Mouse (Mus musculus) kidney, postnatal 4 days (tissue): Measurements from ENCODE around the gene Cpa3.

Source experiments
- DNase-seq, 2 experiments: peaks; one replicate each; pipeline ENCODE4 v3.0.0; 2021; ENCODE audit warnings: mixed read lengths in 2 of 2

Gene Cpa3

DNA sequence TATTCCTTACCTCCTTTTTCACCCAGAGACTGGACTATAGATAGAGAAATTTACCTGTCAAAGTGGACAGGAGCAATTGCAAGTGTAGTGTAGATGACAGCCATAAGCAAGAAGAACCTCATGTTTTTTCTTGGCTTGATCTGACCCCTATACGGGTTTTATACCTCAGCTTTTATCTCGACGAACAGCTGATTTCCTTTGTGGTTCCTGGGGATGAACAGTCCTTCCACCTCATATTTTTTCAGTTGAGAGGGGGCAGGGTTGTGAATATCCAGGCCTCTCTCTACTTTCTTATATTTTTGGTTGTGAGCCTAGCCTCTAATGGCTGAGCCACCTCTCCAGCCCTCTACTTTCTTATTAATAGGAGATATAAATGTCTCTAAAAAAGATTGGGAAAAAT is at the start of gene Cpa3:
Gene Cpa3 (minus strand): TSS at position 132 of the 400 bp plus-strand sequence.
- DNase-seq = no peak

DNA sequence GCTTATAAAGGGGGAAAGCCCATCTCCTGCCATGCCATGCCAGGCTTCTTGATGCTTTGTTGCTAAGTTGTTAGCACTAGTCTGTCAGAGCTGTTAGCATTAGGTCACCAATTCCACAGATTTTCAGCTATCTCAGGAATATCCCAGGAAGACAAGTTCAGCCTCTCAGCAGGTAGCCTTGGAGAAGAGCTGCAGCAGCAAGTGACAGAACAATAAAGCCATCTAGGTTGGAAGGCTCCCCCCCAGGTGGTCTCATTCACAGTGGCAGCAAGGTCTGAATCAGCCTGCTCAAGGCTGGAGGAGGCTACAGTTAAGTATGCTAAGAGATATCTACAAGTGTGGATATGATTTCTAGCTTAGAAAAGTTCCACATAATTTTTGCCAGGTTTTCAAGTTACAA is 49.4 kb upstream of the Cpa3 start:
- no peak for DNase-seq

DNA sequence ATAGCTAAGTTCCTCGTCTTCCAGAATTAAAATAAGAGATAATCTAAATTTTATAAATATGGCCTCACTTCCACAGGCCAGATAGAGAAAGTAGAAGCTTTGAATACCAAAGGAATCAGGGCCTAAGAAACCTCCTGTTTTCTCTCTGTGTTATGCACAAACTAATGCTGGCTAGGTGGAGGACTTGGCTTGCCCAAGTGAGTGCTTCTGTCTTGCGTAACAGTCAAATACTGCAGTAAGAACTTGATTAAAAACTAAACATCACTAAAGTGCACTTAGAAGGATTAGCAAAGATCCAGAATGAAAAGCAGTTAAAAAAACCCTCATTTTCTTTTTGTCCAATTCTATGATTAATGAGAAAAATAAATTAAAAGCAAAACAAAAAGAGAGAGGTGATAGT is 46.8 kb upstream of the Cpa3 start:
- no peak for DNase-seq

DNA sequence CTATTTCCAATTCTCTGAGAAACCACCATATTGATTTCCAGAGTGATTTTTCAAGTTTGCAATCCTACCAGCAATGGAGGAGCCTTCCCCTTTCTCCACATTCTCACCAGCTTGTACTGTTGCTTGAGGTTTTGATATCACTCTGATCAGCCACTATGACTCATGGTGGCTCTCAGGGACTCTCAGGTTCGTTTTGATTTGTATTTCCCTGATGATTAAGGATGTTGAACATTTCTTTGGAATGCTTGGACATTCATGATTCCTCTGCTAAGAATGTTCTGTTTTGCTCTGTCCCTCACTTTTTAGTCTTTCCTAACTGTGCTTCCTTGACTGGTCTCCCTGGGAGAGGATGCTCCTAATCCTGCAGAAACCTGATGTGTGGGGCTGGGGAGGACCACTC is 39.8 kb upstream of the Cpa3 start:
- no peak for DNase-seq

DNA sequence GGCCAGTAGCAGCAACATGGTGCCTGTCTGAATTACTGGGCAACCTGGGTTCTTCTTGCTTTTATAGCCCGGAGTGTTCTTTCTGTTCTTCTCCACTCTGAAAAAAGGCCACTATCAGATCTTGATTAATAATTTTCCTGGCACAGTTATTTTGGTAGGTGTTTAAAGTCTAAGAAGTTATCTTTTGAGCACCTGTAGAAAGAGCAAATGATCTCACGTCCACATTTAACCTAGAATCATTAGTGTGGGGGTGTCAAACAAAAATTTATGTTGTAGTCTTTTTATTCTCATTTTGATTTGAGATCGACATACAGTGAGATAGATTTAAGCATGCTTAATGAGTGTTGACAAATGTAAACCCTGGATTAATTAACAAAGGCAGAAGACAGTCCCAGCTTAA is 33.7 kb upstream of the Cpa3 start, which contains the start of gene Cpb1:
Gene Cpb1 (minus strand): TSS at position 101 of the 400 bp plus-strand sequence.
- no peak for DNase-seq

DNA sequence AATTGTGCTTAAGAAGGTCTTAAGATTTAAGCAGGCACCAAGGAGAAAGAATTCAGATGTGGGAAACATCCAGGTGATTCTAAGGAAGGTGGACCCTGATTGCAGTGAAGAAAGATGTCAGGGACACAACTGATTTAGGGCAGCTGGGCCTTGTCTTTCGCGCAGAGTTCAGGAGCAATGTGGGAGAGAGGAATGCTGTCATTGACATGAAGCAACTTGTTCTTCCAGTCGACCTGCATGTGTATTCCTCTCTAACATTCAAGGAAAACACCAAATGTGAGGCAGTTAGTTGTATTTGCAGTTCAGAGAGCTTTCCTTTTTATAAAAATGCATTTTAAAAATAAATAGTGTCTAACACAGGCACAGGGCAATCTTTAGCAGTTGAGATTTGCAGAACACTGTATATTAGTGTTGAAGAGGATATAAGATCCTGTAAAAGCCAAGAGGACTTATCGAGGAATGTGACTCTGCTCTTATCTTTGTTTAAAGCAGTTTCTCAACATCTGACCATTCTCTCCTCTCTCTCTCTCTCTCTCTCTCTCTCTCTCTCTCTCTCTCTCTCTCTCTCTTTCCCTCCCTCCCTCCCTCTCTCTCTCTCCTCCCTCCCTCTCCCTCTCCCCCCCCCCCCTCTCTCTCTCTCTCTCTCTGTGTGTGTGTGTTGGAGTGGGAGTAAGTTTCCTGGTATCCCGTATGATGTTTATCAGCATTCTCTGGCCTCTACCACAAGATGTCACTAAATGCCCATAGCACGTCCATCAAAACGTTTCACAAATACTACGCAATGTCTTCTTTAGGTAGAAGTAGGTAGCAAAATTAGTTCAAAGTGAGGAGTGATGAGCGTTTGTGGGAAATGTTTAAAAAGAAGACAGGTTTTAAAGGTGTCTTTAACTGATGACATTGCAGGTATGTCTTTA is 12.8 kb upstream of the Cpa3 start:
- DNase-seq = peak in 1 of 2 experiments; percentile 1

DNA sequence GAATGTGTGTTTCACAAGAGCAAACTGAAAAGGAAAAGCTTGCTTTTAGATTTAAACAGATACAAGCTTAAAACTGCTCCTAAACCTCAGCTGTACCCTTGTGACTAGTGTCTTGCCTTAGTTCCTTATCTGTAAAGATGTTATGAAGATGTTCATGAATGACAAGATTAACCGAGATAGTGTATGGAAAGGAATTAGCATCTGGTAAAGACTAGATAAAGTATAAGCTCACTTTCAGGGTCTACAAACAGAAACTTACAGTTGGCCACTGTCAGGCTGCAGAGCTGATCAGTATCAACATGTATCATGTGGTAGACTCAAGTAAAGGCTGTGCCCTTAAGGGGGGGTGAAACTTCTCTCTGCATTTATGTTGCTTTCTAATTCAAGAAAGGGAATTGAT is 1.9 kb upstream of the Cpa3 start:
- DNase-seq = no peak

DNA sequence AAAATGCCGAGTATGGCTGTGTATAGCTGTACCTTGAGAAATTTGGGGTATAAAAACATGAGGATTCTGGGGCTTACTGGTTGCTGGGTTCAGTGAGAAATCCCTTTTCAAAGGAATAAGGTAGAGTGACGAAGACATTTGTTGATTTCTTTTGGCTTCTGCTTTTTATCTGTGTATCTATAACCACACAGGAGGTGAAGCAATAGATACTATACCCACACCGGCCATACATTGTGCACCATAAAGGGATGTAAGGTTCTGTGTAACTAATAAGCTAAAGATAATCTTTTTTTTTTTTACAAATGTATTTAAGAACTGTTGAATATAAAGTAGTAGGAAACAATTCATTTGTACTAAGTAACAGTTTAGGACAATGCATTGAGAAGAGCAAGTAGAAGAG is 2.2 kb downstream of the Cpa3 start:
- DNase-seq = no peak

DNA sequence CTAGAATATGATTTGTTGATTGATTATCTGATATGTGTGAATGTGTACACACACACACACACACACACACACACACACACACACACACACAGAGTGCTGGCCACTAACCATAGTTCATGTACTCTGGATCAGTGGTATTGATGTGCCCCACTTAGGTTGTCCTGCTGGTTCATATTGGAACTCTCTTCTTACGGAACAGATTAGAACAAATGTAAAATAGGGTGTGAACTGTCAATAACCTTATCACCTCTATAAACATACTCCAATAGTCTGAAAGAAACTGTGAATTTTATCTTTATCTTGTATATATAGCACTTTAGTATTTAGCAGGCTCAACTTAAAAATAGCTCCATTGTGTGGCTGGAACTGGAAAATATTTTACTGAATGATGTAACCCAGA is 5.0 kb downstream of the Cpa3 start:
- DNase-seq = no peak

DNA sequence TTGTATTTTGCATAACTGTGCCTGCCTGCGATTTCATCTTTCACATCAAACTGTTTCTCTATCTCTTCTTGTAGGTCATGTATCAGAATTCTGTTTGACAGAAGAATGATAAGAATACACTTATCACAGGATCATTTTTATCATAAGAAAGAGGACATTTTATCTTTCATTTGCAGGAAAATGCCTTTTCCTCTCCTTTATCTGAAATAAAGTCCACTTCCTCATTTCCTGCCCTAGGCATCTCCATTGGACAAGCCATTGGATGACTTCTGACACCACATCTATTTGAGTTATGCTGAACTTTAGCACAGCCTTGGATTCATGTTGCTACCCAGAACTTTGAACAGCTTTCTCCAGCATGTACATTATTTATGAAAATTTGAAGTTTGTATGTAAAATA is 13.0 kb downstream of the Cpa3 start:
- DNase-seq = no peak

DNA sequence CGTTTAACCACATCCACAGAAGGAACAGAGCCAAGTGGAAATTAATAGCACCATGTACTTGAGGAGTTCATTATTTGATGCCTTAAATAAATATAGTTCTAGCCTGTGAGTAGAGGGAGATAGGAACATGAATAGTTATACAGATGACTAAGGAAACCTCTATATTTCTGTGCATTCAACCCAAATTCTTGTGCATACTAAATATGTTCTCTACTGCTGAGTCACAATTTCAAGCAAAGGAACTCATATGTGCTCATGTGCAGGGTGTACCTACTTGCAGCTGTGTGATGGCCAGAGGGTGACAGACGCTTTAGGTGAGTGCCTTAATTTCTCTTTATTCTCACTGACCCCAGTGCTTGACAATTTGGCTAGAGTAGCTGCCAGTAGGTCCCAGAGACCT is 16.6 kb downstream of the Cpa3 start:
- no peak for DNase-seq

DNA sequence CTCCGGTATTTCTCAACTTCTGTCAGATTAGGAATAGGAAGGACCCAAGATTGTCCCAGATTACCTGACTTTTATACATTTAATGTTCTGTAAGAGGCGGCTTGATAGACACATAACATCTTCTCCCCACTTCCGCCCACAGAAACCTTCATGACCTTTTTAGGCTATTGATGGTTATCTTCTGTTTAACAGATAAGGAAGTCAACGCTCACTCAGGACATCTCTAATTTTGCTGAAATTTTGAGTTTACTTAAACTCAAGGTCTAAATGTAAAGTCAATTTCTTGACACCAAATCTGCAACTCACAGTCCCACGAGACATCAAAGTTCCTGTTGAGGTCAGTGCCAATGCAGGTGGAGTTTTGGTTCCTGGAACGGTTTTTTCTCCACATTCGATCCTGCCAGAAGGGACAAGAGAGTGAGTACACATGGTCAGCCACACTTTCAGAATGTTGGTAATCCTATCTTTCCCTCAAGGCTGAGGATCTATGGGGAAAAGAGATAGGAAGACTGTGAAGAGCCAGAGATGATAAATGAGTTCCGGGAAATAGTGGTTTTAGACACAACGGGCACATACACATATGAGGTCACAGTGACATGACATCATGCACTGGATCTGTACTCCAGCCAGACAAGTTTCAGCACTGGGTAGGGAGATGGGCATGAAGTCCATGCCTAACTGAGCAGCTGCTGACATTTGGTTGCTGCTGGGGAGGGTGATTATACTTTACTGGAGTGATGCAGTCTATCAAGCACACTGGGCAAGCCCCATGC is 18.9 kb downstream of the Cpa3 start:
- no peak for DNase-seq

DNA sequence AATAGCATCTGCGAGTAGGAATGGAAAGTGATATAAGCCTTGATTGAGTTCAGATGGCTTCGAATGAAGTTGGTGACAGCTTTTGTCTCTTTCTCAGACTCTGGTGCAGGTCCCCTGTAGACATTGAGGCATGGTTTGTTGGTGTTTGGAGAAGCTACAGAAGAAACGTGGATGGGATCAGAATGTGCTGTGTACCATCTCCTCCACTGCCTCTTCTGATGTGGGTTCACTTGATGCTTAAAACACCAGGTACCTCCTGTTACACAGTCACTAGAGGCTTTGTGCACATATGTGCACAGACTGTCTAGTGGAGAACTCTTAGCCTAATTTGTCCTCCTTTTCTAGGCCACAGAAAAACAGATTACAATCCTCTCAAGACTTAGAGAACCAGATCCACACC is 19.8 kb downstream of the Cpa3 start:
- DNase-seq = no peak

DNA sequence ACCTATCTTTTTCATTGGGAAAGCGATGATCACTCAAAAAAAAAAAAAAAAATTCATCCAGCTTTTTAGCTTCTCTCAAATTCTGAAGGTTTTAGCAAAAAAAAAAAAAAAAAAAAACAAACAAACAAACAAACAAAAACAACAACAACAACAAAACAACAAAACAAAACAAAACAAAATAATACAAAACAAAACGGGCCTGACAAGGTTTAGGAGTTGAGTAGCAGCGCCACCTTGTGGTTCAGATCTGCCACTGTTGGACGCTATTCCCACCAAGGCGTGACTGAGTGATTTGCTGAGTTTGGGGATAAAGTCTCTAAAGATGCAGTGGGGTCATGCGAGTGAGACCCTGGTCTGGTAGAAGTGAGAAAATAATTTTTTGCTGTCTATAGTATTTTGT is 43.1 kb downstream of the Cpa3 start:
- peak; percentile 73 to 74 for DNase-seq

DNA sequence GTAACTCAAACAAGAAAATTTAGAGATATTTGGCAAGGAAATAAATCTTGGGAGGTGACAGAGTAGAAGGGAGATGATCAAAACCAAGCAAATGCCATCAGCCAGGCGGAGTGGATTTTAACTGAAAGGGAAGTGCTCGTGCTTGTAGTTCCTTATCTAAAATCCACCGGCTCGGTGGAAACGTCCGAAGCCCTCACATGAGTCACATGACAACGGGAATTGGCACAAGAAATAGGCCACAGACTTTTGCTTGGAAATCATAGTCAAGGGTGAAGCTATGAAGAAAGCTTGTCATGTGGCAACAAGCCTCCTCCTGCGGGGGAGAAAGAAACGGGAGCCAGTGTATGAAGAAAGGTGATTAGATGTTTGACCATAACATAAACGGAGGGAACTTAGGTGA is 44.1 kb downstream of the Cpa3 start:
- DNase-seq = no peak

DNA sequence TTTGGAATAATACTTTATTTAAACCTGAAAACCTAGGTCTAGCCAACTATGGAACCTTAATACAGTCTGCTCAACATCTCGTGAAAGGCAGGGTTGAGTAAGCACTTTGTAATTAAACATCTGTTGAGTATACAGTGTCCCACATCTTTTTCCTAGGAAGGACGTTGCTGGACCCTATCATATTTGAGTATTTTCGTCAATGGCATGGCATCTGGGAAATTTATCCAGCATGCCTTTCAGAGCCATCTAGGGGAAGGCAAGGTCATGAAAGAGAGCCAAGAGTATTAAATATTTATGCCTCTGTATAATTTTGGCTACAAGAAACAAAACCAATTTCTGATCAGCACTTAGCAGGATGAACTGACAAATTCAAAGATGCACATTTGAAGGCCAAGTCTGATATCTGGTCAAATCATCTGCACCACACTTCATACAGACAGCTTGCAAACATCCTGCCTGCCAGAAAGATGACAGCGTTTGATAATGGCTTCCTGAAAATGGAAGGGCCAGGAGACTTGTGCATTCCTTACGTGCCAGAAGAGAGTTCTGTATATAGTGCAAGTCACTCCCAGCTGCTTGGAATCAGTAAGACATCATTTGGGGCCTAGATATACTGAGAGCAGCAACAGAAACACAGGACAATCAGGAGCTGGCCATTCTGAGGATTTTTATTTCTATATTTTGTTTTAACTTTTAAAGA is 52.9 kb downstream of the Cpa3 start:
- no peak for DNase-seq

DNA sequence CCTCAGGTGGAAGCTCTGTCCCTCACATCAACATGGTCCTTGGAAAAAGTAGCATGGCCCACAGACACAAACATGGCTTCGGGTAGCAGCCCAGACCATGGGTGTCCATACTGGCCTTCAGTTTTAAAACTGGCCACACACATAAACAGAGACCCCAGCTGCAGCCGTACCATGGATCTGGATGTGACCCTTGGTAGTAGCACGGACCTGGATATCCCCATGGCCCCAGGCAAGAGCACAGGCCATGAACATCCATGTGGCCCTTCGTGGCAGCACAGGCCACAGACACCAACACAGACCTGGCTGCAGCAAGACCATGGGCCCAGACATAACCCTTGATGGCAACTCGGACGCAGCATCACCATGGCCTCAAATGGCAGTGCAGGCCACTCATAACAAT is 69.6 kb downstream of the Cpa3 start:
- DNase-seq = no peak

DNA sequence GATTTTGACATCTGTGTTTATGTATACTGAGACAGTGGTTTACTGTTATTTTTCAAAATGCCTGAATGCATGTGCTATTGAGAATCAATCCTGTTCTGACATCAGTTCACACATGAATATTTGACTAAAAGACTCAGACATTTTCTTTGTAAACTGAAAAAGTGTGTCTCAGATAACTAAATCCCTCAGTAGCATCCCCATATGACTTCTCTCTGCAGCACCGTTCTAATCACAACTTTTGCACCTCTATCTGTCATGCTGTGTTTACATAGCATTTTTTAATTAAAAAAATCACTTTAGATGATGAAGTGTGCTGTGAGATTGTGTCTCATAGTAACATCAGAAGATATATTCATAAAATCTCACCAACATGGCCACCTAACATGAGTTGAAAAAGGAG is 74.5 kb downstream of the Cpa3 start:
- no peak for DNase-seq
